Mouse (Mus musculus) midbrain, postnatal 0 days (tissue): ENCODE measurements around the gene Chst1. TPM values are rescaled to one million over a fixed set of nuclear protein-coding genes. Genes with fewer than 3 reads are reported as not detected.

Experiments used
- ATAC-seq: fragments of 200-750 bp; cut with Nextera tagmentation; 2 replicates; pipeline ENCODE4 v1.8.0; 2017; ENCODE audit warnings: moderate number of reproducible peaks, mild to moderate bottlenecking, moderate TSS enrichment, moderate library complexity; ENCODE audit not compliant: low FRiP score
- DNase-seq: peaks from one replicate; pipeline ENCODE4 v3.0.0-alpha.2; 2015; ENCODE audit warnings: low spot score
- H3K27ac ChIP-seq: fragments of 300-500 bp; sonication (generic); 2 replicates; pipeline ENCODE4 v1.5.1; 2014; ENCODE audit warnings: low read depth, mild to moderate bottlenecking, low read length, mixed read lengths
- H3K27me3 ChIP-seq: fragments of 300-500 bp; sonication (generic); 2 replicates; pipeline ENCODE4 v1.6.1; 2014; ENCODE audit warnings: low read length, control low read depth, mixed read lengths; ENCODE audit not compliant: insufficient read depth
- H3K36me3 ChIP-seq: fragments of 300-500 bp; sonication (generic); 2 replicates; pipeline ENCODE4 v1.6.1; 2014; ENCODE audit warnings: low read length, control low read depth, mixed read lengths; ENCODE audit not compliant: insufficient read depth
- H3K4me1 ChIP-seq: fragments of 300-500 bp; sonication (generic); 2 replicates; pipeline ENCODE4 v1.6.1; 2014; ENCODE audit warnings: mild to moderate bottlenecking, control low read depth, antibody characterized with exemption, low read length, mixed read lengths; ENCODE audit not compliant: insufficient read depth
- H3K4me2 ChIP-seq: fragments of 300-500 bp; sonication (generic); 2 replicates; pipeline ENCODE4 v1.6.1; 2014; ENCODE audit warnings: low read depth, mild to moderate bottlenecking, low read length, mixed read lengths; ENCODE audit not compliant: poor library complexity, severe bottlenecking
- H3K4me3 ChIP-seq: fragments of 300-500 bp; sonication (generic); 2 replicates; pipeline ENCODE4 v1.5.1; 2014; ENCODE audit warnings: low read depth, mild to moderate bottlenecking, low read length, moderate library complexity
- H3K9ac ChIP-seq: fragments of 300-500 bp; sonication (generic); replicated peaks from 2 replicates; pipeline ENCODE4 v1.6.1; 2014; ENCODE audit warnings: mild to moderate bottlenecking, low read length, moderate library complexity, mixed read lengths; ENCODE audit not compliant: poor library complexity, severe bottlenecking
- H3K9me3 ChIP-seq: fragments of 300-500 bp; sonication (generic); 2 replicates; pipeline ENCODE4 v1.6.1; 2016; ENCODE audit warnings: low read length, control low read depth
- CTCF ChIP-seq: IDR thresholded peaks from 2 replicates; pipeline ENCODE4 v1.5.1; 2016; ENCODE audit warnings: antibody characterized with exemption, mild to moderate bottlenecking
- WGBS: fragments of 180-500 bp; shearing (Covaris S2); extraction: QIAGEN DNeasy Blood & Tissue Kit; methylation state at CpG from one replicate; pipeline ENCODE4 v1.1.7; 2014; 5-methylcytosine and 5-hydroxymethylcytosine counted together
- polyA plus RNA-seq: library from polyadenylated mRNA; unstranded; fragments of >200 nt; fragmentation: Nextera tagmentation; extraction: Ambion mirVana; gene quantifications from 2 replicates; pipeline ENCODE4 v1.2.1, GENCODE M21; 2015
- total RNA-seq: library from RNA; depleted of rRNA; stranded (reverse); fragments of >200 nt; gene quantifications from 2 replicates; pipeline ENCODE4 v1.2.3, GENCODE M21; 2014

Chst1 gene
- total and polyA plus RNA-seq, 2 experiments from 2014 or later: 39.5 to 73.8 TPM

DNA sequence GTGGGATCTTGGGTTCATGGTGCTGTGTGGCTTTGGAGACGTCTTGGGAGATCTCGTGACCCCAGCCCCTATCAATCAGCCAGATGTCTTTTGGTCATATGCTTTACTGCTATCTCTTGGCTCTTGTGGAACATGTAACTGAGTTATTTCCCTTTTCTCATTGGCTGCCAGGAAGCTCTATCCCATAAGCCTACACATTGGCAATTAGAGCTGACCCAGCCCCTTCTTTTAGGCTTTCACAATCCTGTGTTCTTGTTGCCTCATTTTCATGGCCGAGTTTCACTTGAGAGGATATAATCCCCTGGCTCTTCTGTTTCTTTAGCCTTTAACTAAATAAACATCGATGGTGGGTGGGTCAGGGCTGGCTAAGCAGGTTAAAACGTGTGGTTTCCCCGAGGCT, 7.6 kb downstream of the Chst1 start:
- DNase-seq (no peak), ATAC-seq (no peak)
- no peak overlapping the region for H3K9ac ChIP-seq
- no peak for TF ChIP-seq CTCF
- no peak overlapping the region for H3K4me2 ChIP-seq
- H3K4me3 ChIP-seq: no peak overlapping the region
- peaks cover 8% of the 10 kb centered on the region; the same call in 1 of the 2 replicates for H3K4me1 ChIP-seq
- H3K36me3 ChIP-seq: peaks cover 19% of the 10 kb centered on the region
- 72% methylated on average over 6 of the region's 6 CpGs for WGBS
- H3K27ac ChIP-seq: no peak overlapping the region
- no peaks in the 10 kb centered on the region for H3K9me3 ChIP-seq
- no peaks in the 10 kb centered on the region for H3K27me3 ChIP-seq

DNA sequence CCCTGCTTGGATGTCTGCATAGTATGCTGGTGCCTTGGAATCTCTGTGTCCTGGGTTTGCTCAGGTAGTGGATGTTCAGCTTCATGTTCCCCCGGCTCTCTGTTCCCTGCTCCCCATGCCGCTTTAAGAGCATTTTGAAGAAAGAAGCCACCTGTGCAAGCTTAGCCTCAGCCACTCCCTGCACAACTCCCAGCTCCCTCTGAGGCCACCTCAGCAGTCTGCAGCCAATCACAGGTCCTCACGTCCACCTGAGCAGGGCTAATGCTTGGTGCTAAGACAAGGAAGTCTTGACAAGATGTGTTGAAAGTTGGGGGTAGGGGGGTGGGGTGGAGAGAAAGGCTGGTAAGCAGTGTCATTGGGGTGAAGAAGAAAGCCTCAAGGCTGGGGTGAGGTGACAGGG, 8.1 kb downstream of the Chst1 start:
- no peak overlapping the region for H3K4me2 ChIP-seq
- H3K27ac ChIP-seq: no peak overlapping the region; the same call in 1 of the 2 replicates
- peaks cover 22% of the 10 kb centered on the region for H3K36me3 ChIP-seq
- TF ChIP-seq CTCF: no peak
- ATAC-seq (no peak), DNase-seq (no peak)
- H3K4me1 ChIP-seq: peaks cover 6% of the 10 kb centered on the region; the same call in 1 of the 2 replicates
- no peak overlapping the region for H3K9ac ChIP-seq
- WGBS: 87% methylated on average over 3 of the region's 3 CpGs
- H3K9me3 ChIP-seq: no peaks in the 10 kb centered on the region
- no peaks in the 10 kb centered on the region for H3K27me3 ChIP-seq
- no peak overlapping the region for H3K4me3 ChIP-seq

GRCm38 (mm10) chr2:92608013-92608619, 8.6 kb downstream of the Chst1 start:
- Histone ChIP-seq H3K4me2 (no peak overlapping the region), H3K9ac (no peak overlapping the region), H3K27me3 (no peaks in the 10 kb centered on the region), H3K4me3 (no peak overlapping the region), H3K36me3 (peaks cover 27% of the 10 kb centered on the region), H3K9me3 (no peaks in the 10 kb centered on the region), H3K27ac (peak overlapping the region; percentile 34), H3K4me1 (peaks cover under 1% of the 10 kb centered on the region; the same call in 1 of the 2 replicates)
- DNase-seq (peak; percentile 10), ATAC-seq (no peak)
- no peak for TF ChIP-seq CTCF
- 37% methylated on average over 12 of the region's 12 CpGs for WGBS

DNA sequence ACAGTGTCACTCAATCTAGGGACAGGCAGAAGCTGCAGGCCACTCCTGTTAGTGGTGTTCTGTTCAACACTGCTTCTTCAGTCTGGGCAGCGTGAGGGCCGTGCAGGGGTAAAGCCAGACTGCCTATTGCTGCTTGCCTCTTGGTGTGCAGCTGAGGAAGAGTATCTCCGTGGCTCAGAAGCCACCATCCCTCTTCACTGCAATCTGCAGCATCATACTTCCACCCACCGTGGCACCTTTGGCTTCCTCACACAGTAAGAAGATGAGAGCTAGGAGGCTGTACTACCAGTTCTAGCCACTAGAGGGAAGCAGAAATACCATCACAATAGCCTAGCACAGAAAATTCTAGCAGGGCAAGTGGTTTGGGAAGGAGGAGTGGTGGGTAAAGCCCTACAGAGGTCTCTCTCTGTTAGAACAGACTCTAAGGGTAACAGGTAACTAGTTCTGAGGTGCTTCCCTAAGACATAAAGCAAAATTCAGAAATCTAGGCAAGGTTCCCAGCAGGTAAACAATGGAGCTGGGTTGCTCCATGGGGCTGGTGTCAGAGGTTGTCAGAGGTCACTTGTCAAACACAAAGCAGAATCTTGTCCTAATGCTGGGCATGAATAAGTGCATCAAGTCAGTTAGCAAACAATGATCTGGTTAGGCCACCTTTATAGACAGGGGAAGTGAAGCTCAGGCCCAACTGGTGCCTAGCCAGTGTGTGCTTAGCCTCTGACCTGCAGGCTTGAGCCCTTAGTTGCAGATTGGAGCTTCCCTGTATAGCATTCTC, 9.5 kb downstream of the Chst1 start:
- WGBS: 43% methylated on average over 4 of the region's 4 CpGs
- H3K9me3 ChIP-seq: no peaks in the 10 kb centered on the region
- peaks cover 36% of the 10 kb centered on the region for H3K36me3 ChIP-seq
- peak overlapping the region; percentile 44 for H3K27ac ChIP-seq
- H3K4me2 ChIP-seq: no peak overlapping the region
- no peaks in the 10 kb centered on the region for H3K27me3 ChIP-seq
- H3K4me1 ChIP-seq: no peaks in the 10 kb centered on the region; the same call in 1 of the 2 replicates
- peak; percentile 89 for DNase-seq
- peak; percentile 97 for TF ChIP-seq CTCF
- H3K9ac ChIP-seq: no peak overlapping the region
- ATAC-seq: 0 out of 2 replicates have a peak, but pooled peaks have one; percentile 22
- no peak overlapping the region for H3K4me3 ChIP-seq

DNA sequence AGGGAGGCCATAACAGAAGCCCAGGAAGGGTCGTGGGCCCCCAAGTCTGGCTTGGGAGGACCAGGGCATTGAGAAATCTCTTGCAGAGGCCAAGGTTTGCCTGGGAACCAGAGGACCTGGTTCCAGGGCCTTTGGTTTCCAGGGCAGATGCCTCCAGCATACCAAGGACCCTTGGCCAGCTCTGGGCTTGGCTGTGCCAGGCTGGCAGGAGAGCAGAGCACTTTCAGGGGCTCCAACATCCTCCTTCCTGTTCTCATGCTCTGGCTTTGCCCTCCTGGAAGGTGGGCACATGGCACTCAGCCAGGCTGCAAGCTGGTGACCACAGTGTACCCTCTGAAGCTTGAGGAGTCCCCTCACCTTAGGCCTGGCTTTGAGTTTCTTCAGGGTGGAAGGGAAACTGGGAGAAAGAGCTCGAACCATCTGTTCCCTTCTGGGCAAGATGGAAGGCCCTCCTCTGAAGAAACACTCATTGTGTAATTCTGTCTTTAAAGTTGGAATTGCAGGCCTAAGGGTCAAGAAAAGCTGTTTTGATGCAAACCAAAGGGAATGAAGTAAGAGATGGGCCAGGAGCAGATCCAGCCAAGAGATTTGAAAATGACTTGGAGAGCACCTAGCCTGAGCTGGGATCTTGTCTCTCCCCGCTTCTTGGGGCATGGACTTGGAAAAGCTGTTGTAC, 10.3 kb downstream of the Chst1 start:
- DNase-seq (peak; percentile 55), ATAC-seq (no peak)
- H3K27ac ChIP-seq: peak overlapping the region; percentile 44
- no peaks in the 10 kb centered on the region; the same call in 1 of the 2 replicates for H3K4me1 ChIP-seq
- peaks cover 43% of the 10 kb centered on the region for H3K36me3 ChIP-seq
- TF ChIP-seq CTCF: no peak
- WGBS: 84% methylated on average over 3 of the region's 3 CpGs
- H3K4me3 ChIP-seq: no peak overlapping the region
- H3K4me2 ChIP-seq: no peak overlapping the region
- H3K9me3 ChIP-seq: no peaks in the 10 kb centered on the region
- no peaks in the 10 kb centered on the region for H3K27me3 ChIP-seq
- no peak overlapping the region for H3K9ac ChIP-seq
